Mouse (Mus musculus) granulocyte monocyte progenitor cell, adult 5-6 weeks (primary cell): ENCODE measurements around the gene Tk1. TPM values are rescaled to one million over a fixed set of nuclear protein-coding genes. Genes with fewer than 3 reads are reported as not detected.

Source experiments
- ATAC-seq: replicated peaks from 2 replicates; pipeline ENCODE4 v1.8.0; 2016; ENCODE audit warnings: mild to moderate bottlenecking, moderate TSS enrichment, inconsistent platforms; ENCODE audit not compliant: poor library complexity, severe bottlenecking
- total RNA-seq, 2 experiments: library from RNA; stranded (forward) in 1 of 2; stranded (reverse) in 1 of 2; fragments of 200-712, 200-1000 nt in 1 of 2; fragments of >200 nt in 1 of 2; fragmentation: Nextera tagmentation in 1 of 2; gene quantifications; 2 replicates each; pipeline ENCODE4 v1.2.3; 2014 to 2017

Tk1 gene
- total RNA-seq (2014; fragmentation: Nextera tagmentation) (198 and 208 TPM in 2 replicates), total RNA-seq (2017) (90.8 and 105 TPM in 2 replicates)

GRCm38 (mm10) chr11:117825333-117826101 is at the start of gene Tk1, which contains the start of gene Afmid:
Gene Tk1, minus strand, starts transcription at chr11:117826092.
Gene Afmid, plus strand, starts transcription at chr11:117825924.
- peak; percentile 40 for ATAC-seq

GRCm38 (mm10) chr11:117875681-117876080 is 49.8 kb upstream of the Tk1 start:
- ATAC-seq, result no peak

- no peak for ATAC-seq
Measured at GRCm38 (mm10) chr11:117874419-117874818, 48.5 kb upstream of the Tk1 start.

- peak; percentile 62 for ATAC-seq
Measured at GRCm38 (mm10) chr11:117872861-117873608, 47.1 kb upstream of the Tk1 start, which contains the start of gene Tha1. Gene Tha1, minus strand, starts transcription at chr11:117873481.

- ATAC-seq, result no peak
Measured at GRCm38 (mm10) chr11:117871911-117872584, 46.2 kb upstream of the Tk1 start.

DNA sequence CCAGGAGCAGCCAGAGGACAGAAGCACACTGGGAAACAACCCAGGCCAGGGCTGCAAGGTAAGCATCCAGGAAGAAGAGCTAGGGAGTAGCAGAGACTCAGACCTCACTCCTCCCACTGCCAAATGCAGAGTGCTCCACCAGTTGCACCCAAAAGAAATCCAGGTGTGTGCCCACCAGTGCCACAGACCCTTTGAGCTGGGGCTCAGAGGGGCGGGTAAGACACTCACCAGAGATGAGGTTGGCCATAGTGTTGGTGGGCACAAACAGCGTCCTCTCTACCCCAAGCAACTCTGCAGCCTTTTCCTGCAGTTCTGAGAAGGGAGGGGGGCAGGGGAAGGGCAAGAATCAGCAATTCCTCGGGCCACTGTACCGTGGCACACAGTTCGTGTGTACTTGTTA is 45.5 kb upstream of the Tk1 start:
- ATAC-seq, result no peak

- peak; percentile 58 for ATAC-seq
Measured at GRCm38 (mm10) chr11:117870688-117871365, 44.9 kb upstream of the Tk1 start.

GRCm38 (mm10) chr11:117865988-117866387 is 40.1 kb upstream of the Tk1 start:
- ATAC-seq, result no peak

DNA sequence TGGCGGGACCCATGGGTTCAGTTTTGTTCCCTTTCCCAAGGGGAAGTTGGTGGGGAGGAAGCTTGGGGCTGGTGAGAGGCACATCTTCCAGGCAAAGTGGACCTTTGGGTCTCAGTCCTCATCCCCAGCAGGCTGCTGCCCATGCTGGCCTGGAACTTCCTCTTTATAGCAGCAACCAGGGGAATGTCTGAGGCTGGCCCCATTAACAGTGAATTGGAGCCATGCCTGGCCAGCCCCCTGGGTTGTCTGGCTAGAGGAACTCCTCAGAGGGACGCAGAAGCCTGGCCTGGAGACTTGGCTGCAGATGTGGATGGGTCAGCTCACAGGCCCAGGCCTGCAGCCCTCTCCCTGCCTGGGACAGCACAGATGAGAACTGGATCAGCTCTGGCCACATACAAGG is 38.9 kb upstream of the Tk1 start:
- ATAC-seq, result peak; percentile 67

GRCm38 (mm10) chr11:117863174-117863856 is 37.4 kb upstream of the Tk1 start:
- ATAC-seq, result no peak

GRCm38 (mm10) chr11:117860601-117861000 is 34.7 kb upstream of the Tk1 start, which contains the start of gene Tmem235:
Gene Tmem235, plus strand, starts transcription at chr11:117860752.
- ATAC-seq, result no peak

DNA sequence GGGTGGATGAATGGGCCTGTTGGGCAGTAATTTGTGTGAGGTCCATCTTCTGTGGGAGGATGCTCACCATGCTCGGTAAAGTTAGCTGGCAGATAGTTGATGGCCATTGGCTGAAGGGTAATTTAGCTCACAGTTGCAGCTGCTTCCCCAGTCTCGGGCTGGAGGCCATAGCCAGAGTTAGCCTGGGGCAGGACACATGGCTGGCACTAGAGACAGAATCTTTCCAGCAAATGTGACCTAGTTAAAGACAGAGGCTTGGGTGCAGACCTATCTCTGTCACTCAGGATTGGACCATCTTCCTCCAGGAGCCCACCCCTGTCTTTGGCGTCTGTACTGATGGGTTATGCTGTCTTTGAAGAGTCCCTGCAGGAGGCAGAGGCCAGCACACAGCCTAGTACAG is 32.5 kb upstream of the Tk1 start:
- no peak for ATAC-seq

DNA sequence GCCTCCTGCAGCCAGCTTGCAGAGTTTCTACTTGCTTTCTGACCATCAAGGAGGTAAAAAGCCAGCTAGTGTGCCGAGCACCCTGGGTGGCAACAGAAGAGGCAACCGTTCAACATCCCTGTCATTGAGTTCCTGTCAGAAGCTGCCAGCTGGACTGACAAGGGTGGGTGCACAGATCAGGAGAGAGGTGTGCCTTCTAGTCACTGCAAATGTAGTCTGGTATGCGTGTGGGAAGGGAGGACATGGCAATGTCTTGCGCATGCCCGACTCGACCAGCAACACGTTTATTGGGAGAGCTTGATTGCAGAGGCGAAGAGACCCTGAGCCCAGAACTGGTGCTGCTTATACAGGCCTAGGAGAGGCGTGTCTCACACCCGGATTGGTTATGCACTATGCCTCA is 31.6 kb upstream of the Tk1 start:
- ATAC-seq, result no peak

DNA sequence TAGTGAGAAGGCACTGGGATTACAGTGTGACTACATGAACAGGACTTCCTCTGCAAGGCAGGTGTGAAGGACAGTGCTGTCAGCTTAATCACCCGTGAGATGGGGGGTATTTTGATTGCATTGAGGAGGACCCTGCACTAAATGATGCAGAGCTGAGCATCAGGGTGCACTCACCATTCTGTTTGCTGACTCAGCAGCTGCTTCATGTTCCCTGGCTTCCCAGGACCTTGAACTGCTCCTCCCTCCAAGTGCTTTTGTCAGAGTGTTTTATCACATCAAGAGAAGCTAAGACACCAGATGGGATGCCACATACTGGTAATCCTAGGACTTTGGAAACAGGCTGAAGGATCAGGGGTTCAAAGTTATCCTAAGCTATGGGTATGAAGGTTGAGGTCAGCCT is 30.1 kb upstream of the Tk1 start:
- no peak for ATAC-seq

GRCm38 (mm10) chr11:117855360-117855759 is 29.5 kb upstream of the Tk1 start:
- peak; percentile 72 for ATAC-seq

DNA sequence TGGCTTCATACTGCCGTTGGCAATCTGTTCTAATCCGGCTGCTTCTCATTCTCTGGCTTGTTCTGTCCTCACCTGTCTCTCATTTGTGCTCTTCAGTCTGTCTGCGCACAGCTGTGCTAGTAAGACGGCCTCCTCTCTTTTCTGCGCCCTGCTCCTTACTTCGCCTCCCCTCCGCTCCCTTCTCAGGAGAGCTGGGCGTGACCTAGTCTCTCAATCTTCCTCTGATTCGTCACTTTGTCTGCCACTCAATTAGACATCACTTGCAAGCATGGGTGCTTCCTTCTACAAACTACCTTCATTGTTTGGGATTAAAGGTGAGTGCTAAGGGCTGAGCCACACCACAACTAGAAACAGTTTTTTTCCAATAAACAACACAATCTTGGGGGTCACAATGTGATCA is 28.3 kb upstream of the Tk1 start:
- no peak for ATAC-seq

GRCm38 (mm10) chr11:117852875-117853274 is 27.0 kb upstream of the Tk1 start:
- no peak for ATAC-seq

DNA sequence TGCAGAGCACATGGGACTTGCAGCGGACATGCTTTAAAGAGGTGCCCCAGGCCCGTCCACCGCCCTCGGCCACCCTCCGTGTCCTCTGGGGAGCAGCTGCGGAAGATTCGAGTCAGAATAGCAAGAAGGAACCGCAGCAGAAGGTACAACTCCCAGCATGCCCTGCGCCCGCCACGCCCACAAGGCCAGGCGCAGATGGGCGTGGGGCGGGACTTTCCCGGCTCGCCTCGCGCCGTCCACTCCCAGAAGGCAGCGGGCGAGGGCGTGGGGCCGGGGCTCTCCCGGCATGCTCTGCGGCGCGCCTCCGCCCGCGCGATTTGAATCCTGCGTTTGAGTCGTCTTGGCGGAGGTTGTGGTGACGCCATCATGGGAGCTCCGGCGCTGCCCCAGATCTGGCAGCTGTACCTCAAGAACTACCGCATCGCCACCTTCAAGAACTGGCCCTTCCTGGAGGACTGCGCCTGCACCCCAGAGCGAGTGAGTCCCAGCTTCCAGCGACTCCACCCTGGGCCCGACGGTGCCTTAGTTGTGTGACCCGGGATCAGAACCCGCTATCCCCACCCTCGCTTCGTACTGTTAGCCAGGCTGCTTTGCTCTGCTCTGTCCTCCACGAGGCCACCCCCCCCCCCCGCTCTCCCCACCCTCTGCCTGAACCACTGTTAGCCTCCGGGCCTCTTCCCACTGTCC is 23.2 kb upstream of the Tk1 start, which contains the start of gene Birc5:
Gene Birc5, plus strand, starts transcription at position 267 of the 687 bp plus-strand sequence.
- ATAC-seq, result peak; percentile 98
